Mouse (Mus musculus) adrenal gland, adult (tissue): Measurements from ENCODE around the gene Ift27.

ENCODE experiments used
- DNase-seq, 2 experiments: peaks; one replicate each; pipeline ENCODE4 v3.0.0; 2022 to 2023; ENCODE audit warnings: low spot score in 1 of 2; ENCODE audit not compliant: inconsistent age in 2 of 2

Gene Ift27

DNA sequence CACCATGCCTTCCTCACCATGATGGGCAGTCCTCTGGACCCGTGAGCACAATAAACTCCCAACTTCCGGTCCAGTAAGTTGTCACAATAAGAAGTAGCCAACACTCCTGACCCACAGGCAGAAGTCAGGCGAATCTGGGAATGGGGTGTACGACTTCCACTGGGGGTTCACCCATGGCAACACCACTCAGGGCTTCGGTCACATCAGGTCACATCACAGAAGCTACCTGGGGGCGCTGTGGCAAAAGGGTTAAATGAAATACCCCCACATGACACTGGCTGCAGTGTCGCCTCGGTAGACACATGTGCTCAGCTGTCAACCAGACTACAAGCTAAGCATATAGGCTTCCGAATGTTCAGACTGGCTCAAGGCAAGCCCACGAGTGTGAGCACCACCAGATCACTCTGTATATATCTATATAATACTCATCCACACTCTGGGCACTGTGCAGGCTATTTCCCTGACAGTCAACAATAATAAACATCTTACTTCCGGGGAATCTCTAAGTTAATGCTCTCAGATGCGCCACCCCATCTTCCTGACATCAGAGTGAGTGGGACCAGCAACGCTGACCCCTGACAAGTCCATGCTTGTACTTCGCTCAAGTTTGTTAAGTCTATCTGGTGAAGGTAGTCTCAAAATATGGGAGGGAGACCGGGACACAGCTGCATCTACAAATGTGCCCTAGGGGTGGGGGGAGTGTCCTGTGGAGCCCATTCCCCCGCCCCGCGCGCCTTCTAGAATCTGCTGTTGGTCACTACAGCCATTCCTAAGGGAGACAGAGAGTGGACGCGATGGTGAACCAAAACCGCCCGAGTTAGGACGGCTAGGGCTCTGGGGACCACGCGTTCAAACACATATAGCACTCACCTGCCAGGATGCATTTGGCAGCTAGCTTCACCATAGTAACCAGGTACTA lies 749 bp downstream of the Ift27 start:
- no peak for DNase-seq

DNA sequence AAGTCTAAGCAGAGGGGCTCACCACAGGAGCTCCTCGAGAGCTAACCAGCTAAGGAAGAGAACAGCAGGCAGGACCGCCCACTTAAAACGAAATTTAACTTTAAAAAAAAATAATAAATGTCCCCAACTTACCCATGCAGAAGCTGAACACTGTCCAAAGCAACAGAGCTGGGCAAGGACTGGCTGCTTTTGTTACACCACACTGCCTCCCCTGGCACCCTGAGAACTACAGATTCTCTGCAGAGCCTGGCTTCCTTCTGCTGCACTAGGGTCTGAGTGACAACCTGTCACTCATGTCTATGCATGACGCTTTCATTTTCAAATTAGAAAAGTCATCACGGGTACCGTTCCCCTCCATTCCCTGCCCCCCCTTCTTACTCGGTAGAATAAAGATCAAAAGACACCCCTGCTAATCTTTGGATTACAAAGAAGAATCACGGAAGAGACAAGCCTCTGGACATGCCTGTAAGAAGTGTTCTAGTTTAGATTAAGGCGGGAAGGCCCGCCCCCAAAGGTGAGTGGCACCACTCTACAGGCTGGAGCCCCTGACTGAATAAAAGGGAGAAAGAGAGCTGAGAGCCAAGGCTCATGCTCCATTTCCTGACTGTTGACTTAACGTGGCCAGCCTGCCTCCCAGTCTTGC lies 1.5 kb downstream of the Ift27 start:
- DNase-seq: no peak

- no peak for DNase-seq
Measured at GRCm38 (mm10) chr15:78171651-78172050, 2.3 kb downstream of the Ift27 start.

DNA sequence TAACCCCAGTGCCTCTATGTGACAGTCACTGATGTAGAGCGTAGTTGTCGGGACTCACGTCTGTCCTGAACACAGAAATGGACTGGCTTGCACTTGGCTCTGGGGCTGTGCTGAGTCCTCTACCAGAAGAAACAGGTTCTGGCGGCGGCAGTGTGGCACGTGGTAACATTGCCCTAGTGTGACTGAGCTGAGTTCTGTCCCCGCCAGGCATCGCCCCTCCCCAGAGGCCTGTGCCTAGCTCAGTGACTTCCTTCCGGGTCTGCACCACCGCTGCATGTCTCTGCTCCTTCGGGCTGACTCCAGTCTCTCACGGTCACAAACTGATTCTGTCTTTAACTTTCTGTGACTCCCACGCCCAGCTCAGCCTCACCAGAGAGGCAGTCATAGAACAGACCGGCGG lies 3.2 kb downstream of the Ift27 start:
- DNase-seq: no peak

DNA sequence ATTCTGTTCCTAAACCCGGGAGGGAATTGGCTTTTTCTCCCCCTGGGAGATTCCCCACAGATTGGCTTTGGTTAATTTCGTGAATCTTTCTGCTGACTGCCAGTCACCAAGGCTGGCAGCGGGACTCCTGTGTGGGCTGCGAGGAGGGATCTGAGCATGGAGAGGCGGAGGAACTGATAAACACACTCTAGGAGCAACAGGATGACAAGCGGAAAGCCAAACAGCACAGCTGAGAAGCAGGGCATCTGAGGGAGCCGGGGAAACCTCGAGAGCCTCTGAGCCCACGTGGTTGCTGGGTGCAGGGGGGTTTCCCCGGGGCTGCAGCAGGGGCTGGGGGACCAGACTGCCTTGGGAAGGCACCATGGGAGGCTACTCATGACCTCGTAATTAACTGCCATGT lies 4.3 kb downstream of the Ift27 start:
- DNase-seq: no peak

- DNase-seq: no peak
Measured at GRCm38 (mm10) chr15:78165292-78165691, 8.6 kb downstream of the Ift27 start.

- no peak for DNase-seq
Measured at GRCm38 (mm10) chr15:78164466-78164865, 9.4 kb downstream of the Ift27 start.

- no peak for DNase-seq
Measured at GRCm38 (mm10) chr15:78161946-78162345, 12.0 kb downstream of the Ift27 start.

DNA sequence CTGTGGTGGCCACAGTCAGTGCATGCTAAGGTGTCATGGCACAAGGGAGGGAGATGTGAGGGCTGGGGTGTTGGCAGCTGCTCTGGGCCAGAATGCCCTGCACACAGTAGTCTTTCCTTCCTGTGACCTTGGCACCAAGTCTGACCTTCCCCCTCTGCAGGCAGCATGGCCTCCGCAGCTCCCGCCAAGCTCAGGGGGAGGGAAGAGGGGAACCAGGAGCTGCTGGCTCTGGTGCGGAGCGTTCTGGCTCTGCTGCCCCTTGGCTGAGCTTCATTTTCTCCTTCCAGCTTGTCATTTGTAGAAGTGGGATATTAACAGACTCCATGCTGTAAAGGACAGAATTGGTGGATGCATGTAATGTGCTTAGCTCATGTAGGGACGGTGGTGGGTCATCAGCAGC lies 15.6 kb downstream of the Ift27 start:
- DNase-seq: no peak

- no peak for DNase-seq
Measured at GRCm38 (mm10) chr15:78157824-78158223, 16.1 kb downstream of the Ift27 start.

- DNase-seq: no peak
Measured at GRCm38 (mm10) chr15:78157330-78157729, 16.6 kb downstream of the Ift27 start.

- DNase-seq: no peak
Measured at GRCm38 (mm10) chr15:78155421-78155820, 18.5 kb downstream of the Ift27 start.

- DNase-seq: no peak
Measured at GRCm38 (mm10) chr15:78153045-78153775, 20.7 kb downstream of the Ift27 start.

GRCm38 (mm10) chr15:78148565-78148964 lies 25.3 kb downstream of the Ift27 start:
- DNase-seq: no peak

GRCm38 (mm10) chr15:78140226-78140625 lies 33.7 kb downstream of the Ift27 start:
- no peak for DNase-seq

- DNase-seq: peak; percentile 15 to 61
Measured at GRCm38 (mm10) chr15:78134606-78135005, 39.3 kb downstream of the Ift27 start.

- no peak for DNase-seq
Measured at GRCm38 (mm10) chr15:78133389-78133788, 40.5 kb downstream of the Ift27 start.

DNA sequence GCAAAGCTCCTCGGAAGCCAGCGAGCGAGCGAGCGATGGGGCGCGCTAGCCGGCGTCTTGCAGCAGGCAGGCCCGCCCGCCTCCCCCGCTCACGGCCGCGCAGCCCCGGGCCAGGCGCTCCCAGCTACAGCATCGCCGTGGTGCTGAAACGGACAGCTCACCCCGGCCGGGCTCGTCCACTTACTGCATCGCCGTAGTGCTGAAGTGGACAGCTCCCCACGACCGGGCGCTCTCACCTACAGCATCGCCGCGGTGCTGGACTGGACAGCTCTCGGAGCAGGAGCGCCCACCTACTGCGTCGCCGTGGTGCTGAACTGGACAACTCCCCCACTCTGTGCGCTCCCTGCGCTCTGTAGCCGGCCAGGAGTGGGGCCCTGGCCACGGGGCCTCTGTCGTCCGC lies 54.2 kb downstream of the Ift27 start, which contains the start of gene Cacng2:
Gene Cacng2, minus strand, starts transcription at position 325 of the 400 bp plus-strand sequence.
- DNase-seq: peak; percentile 97 to 98

DNA sequence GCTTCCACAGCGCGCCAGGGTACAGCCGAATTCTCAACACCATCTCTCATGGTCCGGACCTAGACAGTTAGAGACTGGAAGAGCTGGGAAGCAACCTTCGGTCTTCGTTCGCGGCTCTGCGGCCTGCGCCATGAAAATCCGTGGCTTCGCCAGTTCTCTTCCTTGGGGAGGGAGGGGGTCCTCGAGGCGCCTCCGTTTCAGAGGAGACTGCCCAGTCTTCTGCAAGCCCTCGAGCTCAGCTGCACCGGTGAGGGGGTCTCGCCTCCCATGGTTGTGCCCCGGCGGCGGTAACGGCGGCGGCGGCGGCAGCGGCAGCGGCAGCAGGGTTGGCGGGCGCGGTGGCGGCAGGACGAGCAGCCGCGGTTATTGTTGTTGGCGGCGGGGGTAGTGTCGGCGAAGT lies 54.7 kb downstream of the Ift27 start:
- DNase-seq: no peak

GRCm38 (mm10) chr15:78118275-78118995 lies 55.5 kb downstream of the Ift27 start:
- no peak for DNase-seq

DNA sequence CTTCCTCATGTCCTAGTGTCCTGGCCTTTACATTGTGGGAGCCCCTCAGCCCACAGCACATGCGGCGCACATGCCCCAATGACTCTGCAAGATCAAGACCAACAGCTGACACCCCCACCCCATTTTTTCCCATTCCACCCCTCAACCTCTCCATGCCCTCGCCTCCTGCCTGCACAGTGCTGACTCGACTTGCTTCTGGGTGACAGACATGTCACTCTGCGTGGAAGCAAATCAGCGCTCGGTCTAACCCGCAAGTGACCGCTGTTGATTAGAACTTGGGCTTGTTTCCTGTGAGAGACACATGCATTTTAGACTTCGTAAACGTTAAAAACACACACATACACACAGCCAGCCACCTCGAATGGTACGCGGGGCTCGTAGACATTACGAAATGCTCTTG lies 56.2 kb downstream of the Ift27 start:
- no peak for DNase-seq
